In the genomic region with DNA sequence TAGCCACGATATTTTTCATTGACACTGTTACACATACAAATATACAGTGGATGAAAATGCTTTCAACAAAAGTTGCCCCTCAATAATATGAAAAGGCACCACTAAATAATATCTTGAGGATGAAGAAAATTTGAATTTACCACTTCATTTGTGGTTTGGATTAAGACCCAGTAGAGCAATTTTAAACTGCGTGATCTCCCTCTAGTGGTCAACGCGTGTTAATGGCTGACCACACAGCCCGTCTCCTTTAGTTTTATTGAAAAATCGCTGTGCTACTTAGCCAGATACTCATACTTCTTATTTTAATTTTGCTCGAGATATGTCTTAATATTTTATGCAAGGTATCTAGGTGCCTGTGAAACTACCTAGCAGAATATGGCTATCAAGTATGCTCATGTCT, we compare ENCODE assay signal across 9 mouse cellular contexts.
DNase-seq lines count a peak whose midpoint lies in the region; ATAC-seq and TF ChIP-seq lines count a peak whose summit lies in the region.
"Had no signal": no experiment of that assay in that cellular context is flagged by ENCODE, and none has a peak within 500 bp of the region (broad histone marks: within the 10 kb centered on the region; RNA-seq: fewer than 3 reads in every experiment).

No protein-coding gene starts in this region.

- H3K9me3 ChIP-seq in liver, postnatal 0 days (ENCODE audit: low read length) = no peaks in the 10 kb centered on the region
- no peaks in the 10 kb centered on the region for H3K9me3 ChIP-seq in liver, embryonic 12.5 days (replicated peaks)

- no peak for ATAC-seq in liver, postnatal 0 days
- no peak for ATAC-seq in liver, embryonic 12.5 days

- H3K27ac ChIP-seq in liver, postnatal 0 days (ENCODE audit: low read depth) = no peak overlapping the region
- H3K27ac ChIP-seq in liver, embryonic 12.5 days = no peak overlapping the region

- H3K4me3 ChIP-seq in liver, postnatal 0 days (ENCODE audit: low read depth, low read length) = no peak overlapping the region
- H3K4me3 ChIP-seq in liver, embryonic 12.5 days = no peak overlapping the region

- H3K4me1 ChIP-seq in liver, postnatal 0 days (ENCODE audit: insufficient read depth) = no peaks in the 10 kb centered on the region
- no peaks in the 10 kb centered on the region for H3K4me1 ChIP-seq in liver, embryonic 12.5 days

- H3K36me3 ChIP-seq in liver, postnatal 0 days (replicated peaks; ENCODE audit: insufficient read depth, low read length) = no peaks in the 10 kb centered on the region
- H3K36me3 ChIP-seq in liver, embryonic 12.5 days = no peaks in the 10 kb centered on the region

- H3K27me3 ChIP-seq in liver, postnatal 0 days (ENCODE audit: insufficient read depth, low read length) = no peaks in the 10 kb centered on the region
- no peaks in the 10 kb centered on the region for H3K27me3 ChIP-seq in liver, embryonic 12.5 days (replicated peaks)

- peak; percentile 69 for TF ChIP-seq CTCF in liver, postnatal 0 days (IDR thresholded peaks at IDR 0.05; ENCODE audit: low read depth)

- intact Hi-C loops in left cerebral cortex, postnatal 4 days (cut with DNase I) = loop anchor here (5.0 to 10.0 kb wide), 3 partner anchors 177 to 449 kb away; a partner anchor contains a TSS

- peak; percentile 33 to 60 for DNase-seq in cerebellum, postnatal 14 days
- DNase-seq in cerebellum, postnatal 4 days (ENCODE audit: low spot score in 2 of 2) = no peak
- no peak for DNase-seq in liver, postnatal 0 days
- DNase-seq in c-Kit-positive CD71-negative TER-119-negative erythroid progenitor cells, embryonic 14.5 days (ENCODE audit: low read depth) = peak; percentile 9
- peak; percentile 54 for DNase-seq in mesoderm, embryonic 11.5 days (ENCODE audit: low read depth, low spot score)
- DNase-seq in gastrocnemius, postnatal 25 days = no peak
- no peak for DNase-seq in left cerebral cortex, postnatal 4 days
- DNase-seq: right cerebral cortex, postnatal 25 days had no signal

- no peak for TF ChIP-seq EP300 in liver, postnatal 0 days (IDR thresholded peaks at IDR 0.05; ENCODE audit: low read depth)

- H3K9ac ChIP-seq in liver, postnatal 0 days (replicated peaks) = no peak overlapping the region
- H3K9ac ChIP-seq in liver, embryonic 12.5 days = no peak overlapping the region

- WGBS in liver, postnatal 0 days (ENCODE audit: insufficient replicate concordance) = 14% methylated on average over 7 of the region's 7 CpGs
- WGBS in liver, embryonic 12.5 days (ENCODE audit: insufficient replicate concordance) = 16% methylated on average over 7 of the region's 7 CpGs

- H3K4me2 ChIP-seq in liver, postnatal 0 days (ENCODE audit: low read depth, low read length) = no peak overlapping the region
- H3K4me2 ChIP-seq in liver, embryonic 12.5 days = no peak overlapping the region

Comparison
In these comparisons a context has a peak if more than half of its experiments do, and no peak if none do; other contexts are left out.
1. DNase-seq: peak in cerebellum, postnatal 14 days (2 of 2), c-Kit-positive CD71-negative TER-119-negative erythroid progenitor cells, embryonic 14.5 days (single experiment) and mesoderm, embryonic 11.5 days (single experiment); none in cerebellum, postnatal 4 days (0 of 2), liver, postnatal 0 days (single experiment), gastrocnemius, postnatal 25 days (single experiment) and left cerebral cortex, postnatal 4 days (single experiment).